Mouse (Mus musculus) hindbrain, embryonic 16.5 days (tissue): ENCODE data around the gene Oprd1. TPM values are rescaled to one million over a fixed set of nuclear protein-coding genes. Genes with fewer than 3 reads are reported as not detected.

Experiments
- ATAC-seq: fragments of 200-750 bp; cut with Nextera tagmentation; 2 replicates; pipeline ENCODE4 v1.8.0; 2017; ENCODE audit warnings: moderate TSS enrichment, moderate library complexity
- H3K27ac ChIP-seq: fragments of 300-500 bp; sonication (generic); 2 replicates; pipeline ENCODE4 v1.5.1; 2014; ENCODE audit warnings: low read depth, mild to moderate bottlenecking, control low read depth, low read length, moderate library complexity
- H3K27me3 ChIP-seq: fragments of 300-500 bp; sonication (generic); replicated peaks from 2 replicates; pipeline ENCODE4 v1.6.1; 2014; ENCODE audit warnings: low read length; ENCODE audit not compliant: control insufficient read depth, insufficient read depth
- H3K36me3 ChIP-seq: fragments of 300-500 bp; sonication (generic); 2 replicates; pipeline ENCODE4 v1.6.1; 2014; ENCODE audit warnings: mild to moderate bottlenecking, low read length, moderate library complexity, mixed read lengths; ENCODE audit not compliant: control insufficient read depth, insufficient read depth
- H3K4me1 ChIP-seq: fragments of 300-500 bp; sonication (generic); 2 replicates; pipeline ENCODE4 v1.6.1; 2014; ENCODE audit warnings: low read depth, low read length; ENCODE audit not compliant: control insufficient read depth, insufficient read depth
- H3K4me2 ChIP-seq: fragments of 300-500 bp; sonication (generic); 2 replicates; pipeline ENCODE4 v1.6.1; 2014; ENCODE audit warnings: mild to moderate bottlenecking, low read length, control low read depth, moderate library complexity
- H3K4me3 ChIP-seq: fragments of 300-500 bp; sonication (generic); 2 replicates; pipeline ENCODE4 v1.5.1; 2014; ENCODE audit warnings: mild to moderate bottlenecking, low read length, control low read depth, moderate library complexity
- H3K9ac ChIP-seq: fragments of 300-500 bp; sonication (generic); 2 replicates; pipeline ENCODE4 v1.6.1; 2014; ENCODE audit warnings: low read depth, mild to moderate bottlenecking, control low read depth, low read length, moderate library complexity
- H3K9me3 ChIP-seq: fragments of 300-500 bp; sonication (generic); 2 replicates; pipeline ENCODE4 v1.6.1; 2014; ENCODE audit warnings: mild to moderate bottlenecking, low read length, moderate library complexity; ENCODE audit not compliant: control insufficient read depth
- WGBS: fragments of 180-500 bp; shearing (Covaris S2); extraction: QIAGEN DNeasy Blood & Tissue Kit; methylation state at CpG from one replicate; pipeline ENCODE4 v1.1.7; 2014; 5-methylcytosine and 5-hydroxymethylcytosine counted together
- polyA plus RNA-seq: library from polyadenylated mRNA; unstranded; fragments of >200 nt; fragmentation: Nextera tagmentation; extraction: Ambion mirVana; gene quantifications from 2 replicates; pipeline ENCODE4 v1.2.1, GENCODE M21; 2015

Oprd1 gene
- polyA plus RNA-seq, 1 experiment from 2014 or later, result 1.4 TPM

DNA sequence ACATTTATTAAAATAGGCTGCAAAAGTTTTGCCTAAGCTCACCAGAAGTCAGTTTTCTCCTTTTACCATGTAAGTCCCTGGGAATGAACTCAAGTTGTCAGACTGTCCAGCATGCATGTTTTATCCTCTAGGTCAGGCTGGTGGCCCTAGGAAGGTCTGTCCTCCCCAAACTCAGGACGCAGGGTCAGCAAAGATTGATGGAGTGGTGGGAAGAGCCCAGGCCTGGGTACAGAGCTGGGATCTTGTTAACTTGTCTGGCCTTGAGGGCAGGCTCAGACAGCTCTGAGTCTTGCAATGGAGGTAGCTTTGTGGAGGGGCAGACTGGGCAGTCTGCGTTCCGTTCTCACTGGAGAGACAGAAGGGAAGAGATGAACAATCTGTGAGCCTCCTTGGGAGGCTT is 25.0 kb upstream of the Oprd1 start:
- Histone ChIP-seq H3K4me3 (no peak overlapping the region), H3K27me3 (no peaks in the 10 kb centered on the region), H3K27ac (no peak overlapping the region), H3K9me3 (no peaks in the 10 kb centered on the region), H3K36me3 (no peaks in the 10 kb centered on the region), H3K4me1 (peaks cover 6% of the 10 kb centered on the region), H3K4me2 (no peak overlapping the region), H3K9ac (no peak overlapping the region)
- WGBS, result 93% methylated on average over 3 of the region's 3 CpGs
- ATAC-seq, result no peak

DNA sequence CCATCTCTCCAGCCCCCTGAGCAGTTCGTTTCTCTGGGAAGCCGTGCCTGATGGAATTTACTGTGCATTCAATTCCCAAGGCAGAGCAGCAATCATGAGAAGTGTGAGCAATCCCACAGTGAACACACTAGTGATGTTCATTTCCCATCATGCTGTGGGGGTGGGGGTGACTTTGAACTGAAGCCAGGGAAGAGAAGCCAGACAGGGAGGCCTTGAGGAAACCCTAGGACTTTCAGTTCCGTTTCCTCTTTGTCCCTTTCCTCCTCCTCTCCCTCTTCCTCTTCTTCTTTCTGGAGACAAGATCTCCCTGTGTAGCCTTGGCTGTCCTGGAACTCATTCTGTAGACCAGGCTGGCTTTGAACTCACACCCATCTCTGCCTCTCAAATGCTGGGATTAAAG is 23.1 kb upstream of the Oprd1 start:
- H3K27me3 ChIP-seq, result no peaks in the 10 kb centered on the region
- WGBS, result 85% methylated on average over 3 of the region's 3 CpGs
- no peak for ATAC-seq
- peaks cover 6% of the 10 kb centered on the region for H3K4me1 ChIP-seq
- H3K9me3 ChIP-seq, result no peaks in the 10 kb centered on the region
- no peak overlapping the region for H3K4me3 ChIP-seq
- no peak overlapping the region for H3K9ac ChIP-seq
- no peaks in the 10 kb centered on the region for H3K36me3 ChIP-seq
- H3K4me2 ChIP-seq, result no peak overlapping the region
- H3K27ac ChIP-seq, result no peak overlapping the region

DNA sequence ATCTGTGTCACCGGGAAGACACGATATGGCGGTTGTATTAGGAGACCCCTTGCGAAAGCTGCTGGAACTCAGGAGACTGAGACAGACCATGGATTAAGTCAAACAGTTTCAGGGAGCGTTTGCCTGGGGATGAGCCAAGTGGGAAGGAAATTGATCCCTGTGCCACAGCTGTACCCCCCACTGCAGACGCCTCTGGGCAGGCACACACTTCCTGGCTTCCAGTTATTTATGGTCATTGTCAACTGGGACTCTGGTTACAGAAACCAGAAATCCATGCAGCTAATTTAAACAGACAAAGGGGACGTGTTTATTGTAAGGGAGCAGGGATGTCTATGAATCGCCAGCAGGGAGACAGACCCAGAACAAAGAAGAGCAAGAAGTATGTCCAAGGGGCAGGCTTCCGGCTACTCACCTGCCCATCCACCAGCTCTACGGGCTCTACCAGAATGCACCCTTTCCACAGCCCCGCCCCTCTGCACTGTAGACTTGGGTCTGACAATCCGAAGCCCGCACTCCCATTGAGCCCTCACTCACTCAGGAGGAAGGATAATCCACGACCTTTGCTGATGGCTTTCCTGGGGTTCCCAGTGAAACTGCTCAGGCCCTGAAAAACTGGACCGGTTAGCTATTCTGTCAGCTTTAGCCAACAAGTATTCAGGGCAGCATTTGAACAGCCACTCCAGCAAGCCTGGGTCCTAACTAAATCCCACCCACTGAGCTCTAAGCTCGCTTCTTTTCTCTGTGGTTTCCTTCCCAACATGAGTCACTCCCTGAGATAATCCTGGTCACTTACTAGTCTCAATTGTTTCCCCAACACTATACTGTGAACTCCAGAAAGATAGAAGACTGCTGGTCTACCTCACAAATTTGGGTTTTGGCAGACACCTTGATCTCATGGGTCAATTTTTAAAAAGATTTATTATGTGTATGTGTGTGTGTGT is 22.3 kb upstream of the Oprd1 start:
- no peak for ATAC-seq

DNA sequence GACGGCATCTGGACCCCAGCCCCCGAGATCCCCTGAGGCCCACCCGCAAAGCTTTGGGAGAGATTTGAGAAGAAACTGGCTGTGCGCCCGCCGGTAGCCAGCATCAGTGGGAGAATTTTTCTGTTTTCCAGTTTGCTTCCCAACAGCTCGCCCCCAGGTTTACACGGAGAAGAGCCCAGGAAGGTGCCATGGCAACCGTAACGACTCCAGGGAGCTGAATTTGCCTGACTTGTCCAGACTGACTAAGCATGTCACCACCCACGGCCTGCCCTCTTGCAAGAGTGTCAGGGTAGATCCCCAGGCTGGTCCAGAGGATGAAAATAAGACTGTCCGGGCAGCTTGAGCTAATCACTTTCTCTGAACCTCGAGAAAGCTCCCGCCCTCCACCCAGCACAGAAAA is 21.4 kb upstream of the Oprd1 start:
- Histone ChIP-seq H3K4me1 (peaks cover 3% of the 10 kb centered on the region), H3K9ac (no peak overlapping the region), H3K27ac (no peak overlapping the region), H3K27me3 (no peaks in the 10 kb centered on the region), H3K9me3 (no peaks in the 10 kb centered on the region), H3K4me3 (no peak overlapping the region), H3K4me2 (no peak overlapping the region), H3K36me3 (no peaks in the 10 kb centered on the region)
- 40% methylated on average over 14 of the region's 14 CpGs for WGBS
- ATAC-seq, result no peak

More for the DNA sequence above, 22.3 kb upstream of the Oprd1 start:
- H3K27me3 ChIP-seq, result no peaks in the 10 kb centered on the region
- H3K9me3 ChIP-seq, result no peaks in the 10 kb centered on the region
- 53% methylated on average over 16 of the region's 16 CpGs for WGBS
- H3K36me3 ChIP-seq, result no peaks in the 10 kb centered on the region
- no peak overlapping the region for H3K4me2 ChIP-seq
- H3K4me3 ChIP-seq, result no peak overlapping the region
- H3K27ac ChIP-seq, result no peak overlapping the region
- H3K4me1 ChIP-seq, result peaks cover 6% of the 10 kb centered on the region
- no peak overlapping the region for H3K9ac ChIP-seq

DNA sequence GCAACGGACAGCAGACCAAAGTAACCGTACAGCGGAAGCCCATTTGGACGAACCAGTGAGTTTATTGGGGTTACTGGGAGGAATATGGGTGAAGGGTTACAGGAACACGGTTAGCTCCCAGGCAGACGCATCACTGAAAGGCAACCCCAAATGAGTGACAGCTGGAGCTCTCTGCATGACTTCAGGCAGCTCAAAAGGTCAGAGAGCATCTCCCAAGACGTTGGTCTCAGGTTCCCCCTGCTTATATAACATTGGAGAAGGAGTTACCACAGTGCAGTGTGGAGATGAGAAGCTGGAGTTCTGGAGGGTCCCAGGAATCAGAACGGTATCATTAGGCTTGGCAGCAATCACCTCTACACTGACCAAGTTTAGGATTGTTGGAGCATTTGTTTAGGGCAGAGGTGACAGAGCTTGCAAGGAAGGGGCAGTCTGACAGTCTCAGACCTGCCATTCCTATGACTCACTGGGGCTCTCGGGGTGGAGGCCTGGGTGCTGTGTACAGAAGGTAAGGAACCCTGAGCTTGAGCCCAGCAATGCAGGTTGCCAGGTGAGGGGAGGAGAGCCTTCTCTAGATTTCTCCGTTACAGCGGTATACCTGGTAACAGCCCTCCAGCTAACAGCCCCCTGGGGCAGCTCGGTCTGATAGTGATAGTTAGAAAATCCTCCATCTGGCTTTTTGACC is 12.8 kb upstream of the Oprd1 start:
- Histone ChIP-seq H3K36me3 (no peaks in the 10 kb centered on the region), H3K4me2 (no peak overlapping the region), H3K4me3 (no peak overlapping the region), H3K27ac (no peak overlapping the region), H3K27me3 (no peaks in the 10 kb centered on the region), H3K4me1 (peaks cover 5% of the 10 kb centered on the region), H3K9me3 (no peaks in the 10 kb centered on the region), H3K9ac (no peak overlapping the region)
- 62% methylated on average over 12 of the region's 12 CpGs for WGBS
- no peak for ATAC-seq

DNA sequence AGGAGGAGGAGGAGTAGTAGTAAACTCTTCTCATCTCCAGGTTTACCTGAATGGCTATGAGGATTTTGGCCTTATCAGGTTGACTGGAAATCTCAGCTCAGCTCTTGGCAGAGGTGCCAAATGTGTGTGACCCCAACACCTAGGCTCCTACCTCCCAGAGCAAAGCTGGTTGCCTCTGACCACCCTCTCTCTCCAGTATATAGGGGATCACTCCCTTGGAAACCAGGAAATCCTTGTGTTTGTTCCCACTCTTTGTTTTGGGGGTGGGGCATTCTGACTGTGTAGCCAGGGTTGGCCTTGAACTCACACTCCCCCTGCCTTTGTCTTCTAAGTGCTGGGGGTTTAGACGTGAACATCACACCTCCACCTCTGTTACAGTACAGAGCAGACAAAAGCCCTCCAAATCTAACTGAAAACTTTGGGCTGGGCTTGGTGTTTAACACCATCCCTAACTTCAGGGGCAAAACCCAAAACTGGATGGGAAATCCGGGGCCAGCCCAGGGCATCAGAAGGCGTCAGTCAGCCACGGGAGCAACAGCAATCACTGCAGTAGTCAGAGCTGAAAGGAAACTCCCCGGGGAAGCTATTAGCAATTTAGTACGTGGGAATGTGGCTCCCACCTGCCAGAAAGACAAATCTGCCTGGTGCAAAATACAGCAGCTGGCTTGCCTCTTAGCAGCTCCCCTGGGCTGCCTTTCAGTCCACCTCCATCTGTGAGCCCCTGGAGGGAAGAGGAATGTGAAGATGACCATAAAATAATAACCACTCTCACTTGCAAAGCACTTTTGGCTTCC is 10.8 kb upstream of the Oprd1 start:
- Histone ChIP-seq H3K36me3 (no peaks in the 10 kb centered on the region), H3K4me1 (peaks cover 5% of the 10 kb centered on the region), H3K9ac (no peak overlapping the region; the same call in 1 of the 2 replicates), H3K4me2 (no peak overlapping the region), H3K27me3 (no peaks in the 10 kb centered on the region), H3K4me3 (no peak overlapping the region), H3K27ac (no peak overlapping the region), H3K9me3 (no peaks in the 10 kb centered on the region)
- 6% methylated on average over 6 of the region's 6 CpGs for WGBS
- no peak for ATAC-seq

DNA sequence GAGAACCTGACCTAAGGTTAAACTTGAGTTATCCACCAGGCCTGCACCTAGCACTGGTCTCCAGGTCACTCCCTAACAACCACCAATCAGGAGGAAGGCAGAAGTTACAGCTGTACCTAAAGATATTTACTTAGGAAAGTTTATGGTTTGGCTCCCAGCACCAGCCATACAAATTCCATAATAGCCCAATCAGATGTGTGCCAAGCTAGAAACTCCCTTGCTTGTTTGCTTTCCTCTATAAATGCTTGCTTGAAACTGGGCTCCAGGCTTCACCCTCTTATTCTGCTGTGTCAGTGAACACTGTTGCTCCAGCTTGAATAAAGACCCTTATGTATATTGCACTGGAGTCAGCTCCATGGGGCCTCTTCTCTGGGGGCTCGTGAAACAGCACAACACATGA is 7.4 kb upstream of the Oprd1 start:
- WGBS, result 60% methylated on average over 1 of the region's 1 CpGs

DNA sequence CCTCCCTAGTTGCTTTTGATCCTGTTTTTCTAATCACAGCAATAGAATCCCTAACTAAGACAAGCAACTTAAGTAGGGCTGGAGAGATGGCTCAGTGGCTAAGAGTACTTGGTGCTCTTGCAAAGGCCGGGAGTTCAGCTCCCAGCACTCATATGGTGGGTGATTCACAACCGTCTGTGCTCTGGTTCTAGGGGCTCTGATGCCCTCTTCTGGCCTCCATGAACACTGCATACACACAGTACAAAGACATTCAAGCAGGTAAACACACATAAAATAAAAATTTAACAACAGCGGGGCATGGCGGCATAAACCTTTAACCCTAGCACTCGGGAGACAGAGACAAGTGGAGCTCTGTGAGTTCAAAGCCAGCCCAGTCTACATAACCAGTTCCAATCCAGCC is 1.9 kb upstream of the Oprd1 start:
- peaks cover 8% of the 10 kb centered on the region; the same call in 1 of the 2 replicates for H3K4me1 ChIP-seq
- H3K9me3 ChIP-seq, result no peaks in the 10 kb centered on the region
- no peak overlapping the region for H3K27ac ChIP-seq
- no peak overlapping the region for H3K4me2 ChIP-seq
- no peak overlapping the region for H3K4me3 ChIP-seq
- H3K27me3 ChIP-seq, result peaks cover 37% of the 10 kb centered on the region
- no peaks in the 10 kb centered on the region for H3K36me3 ChIP-seq
- no peak for ATAC-seq
- 76% methylated on average over 5 of the region's 5 CpGs for WGBS
- H3K9ac ChIP-seq, result no peak overlapping the region

More for the DNA sequence above, 7.4 kb upstream of the Oprd1 start:
- H3K9ac ChIP-seq, result no peak overlapping the region
- H3K9me3 ChIP-seq, result no peaks in the 10 kb centered on the region
- H3K36me3 ChIP-seq, result no peaks in the 10 kb centered on the region
- H3K4me2 ChIP-seq, result no peak overlapping the region
- H3K4me3 ChIP-seq, result no peak overlapping the region
- no peaks in the 10 kb centered on the region; the same call in 1 of the 2 replicates for H3K27me3 ChIP-seq
- H3K27ac ChIP-seq, result no peak overlapping the region
- no peak for ATAC-seq
- peaks cover 5% of the 10 kb centered on the region for H3K4me1 ChIP-seq
